Mouse (Mus musculus) forebrain, embryonic 13.5 days (tissue): ENCODE data around the gene Gria3. TPM values are rescaled to one million over a fixed set of nuclear protein-coding genes. Genes with fewer than 3 reads are reported as not detected.

Source experiments
- ATAC-seq: fragments of 200-750 bp; cut with Nextera tagmentation; 2 replicates; pipeline ENCODE4 v1.8.0; 2017
- H3K27ac ChIP-seq: fragments of 300-500 bp; sonication (generic); 2 replicates; pipeline ENCODE4 v1.5.1; 2015; ENCODE audit warnings: inconsistent platforms, mild to moderate bottlenecking, moderate library complexity
- H3K27me3 ChIP-seq: fragments of 300-500 bp; sonication (generic); 2 replicates; pipeline ENCODE4 v1.6.1; 2015; ENCODE audit warnings: mild to moderate bottlenecking, inconsistent platforms
- H3K36me3 ChIP-seq: fragments of 300-500 bp; sonication (generic); 2 replicates; pipeline ENCODE4 v1.6.1; 2015; ENCODE audit warnings: mild to moderate bottlenecking, inconsistent platforms; ENCODE audit not compliant: poor library complexity, severe bottlenecking
- H3K4me1 ChIP-seq: fragments of 300-500 bp; sonication (generic); 2 replicates; pipeline ENCODE4 v1.6.1; 2015; ENCODE audit warnings: inconsistent platforms
- H3K4me2 ChIP-seq: fragments of 300-500 bp; sonication (generic); 2 replicates; pipeline ENCODE4 v1.6.1; 2015; ENCODE audit warnings: inconsistent platforms, mild to moderate bottlenecking, moderate library complexity
- H3K4me3 ChIP-seq: fragments of 300-500 bp; sonication (generic); 2 replicates; pipeline ENCODE4 v1.5.1; 2015; ENCODE audit warnings: mild to moderate bottlenecking, inconsistent platforms
- H3K9ac ChIP-seq: fragments of 300-500 bp; sonication (generic); 2 replicates; pipeline ENCODE4 v1.6.1; 2015; ENCODE audit warnings: mild to moderate bottlenecking, inconsistent platforms
- H3K9me3 ChIP-seq: fragments of 300-500 bp; sonication (generic); replicated peaks from 2 replicates; pipeline ENCODE4 v1.6.1; 2016; ENCODE audit warnings: inconsistent platforms
- WGBS: fragments of 180-500 bp; shearing (Covaris S2); methylation state at CpG from one replicate; pipeline ENCODE4 v1.1.7; 2015; 5-methylcytosine and 5-hydroxymethylcytosine counted together
- polyA plus RNA-seq: library from polyadenylated mRNA; unstranded; fragments of >200 nt; fragmentation: Nextera tagmentation; extraction: Ambion mirVana; gene quantifications from 2 replicates; pipeline ENCODE4 v1.2.1, GENCODE M21; 2015

Gria3 gene
- polyA plus RNA-seq, 1 experiment from 2014 or later: 6.9 TPM

DNA sequence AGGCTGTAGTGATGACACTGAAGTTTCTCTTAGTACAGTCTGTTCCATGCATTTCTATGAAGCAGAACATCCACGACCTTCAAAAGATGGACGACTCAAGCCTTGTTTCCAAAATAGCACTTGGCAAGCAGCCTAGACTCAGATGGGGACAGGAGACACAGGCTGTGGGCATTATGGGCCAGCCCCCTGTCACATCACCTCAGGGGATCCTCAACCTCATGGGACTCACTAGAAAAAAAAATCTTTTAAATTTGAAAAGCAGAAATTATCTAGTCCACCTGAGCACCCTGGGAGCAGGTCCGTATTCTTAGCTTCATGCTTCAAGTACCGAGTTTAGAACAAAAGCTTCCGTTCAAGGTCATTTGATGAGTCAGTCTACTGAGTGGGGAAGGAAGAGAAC is 38.2 kb downstream of the Gria3 start:
- no peak overlapping the region for H3K27ac ChIP-seq
- H3K9ac ChIP-seq: no peak overlapping the region
- H3K4me3 ChIP-seq: no peak overlapping the region
- no peaks in the 10 kb centered on the region for H3K36me3 ChIP-seq
- WGBS: 90% methylated on average over 5 of the region's 5 CpGs
- no peak for ATAC-seq
- H3K27me3 ChIP-seq: no peaks in the 10 kb centered on the region
- no peaks in the 10 kb centered on the region for H3K9me3 ChIP-seq
- no peaks in the 10 kb centered on the region for H3K4me1 ChIP-seq
- H3K4me2 ChIP-seq: no peak overlapping the region

DNA sequence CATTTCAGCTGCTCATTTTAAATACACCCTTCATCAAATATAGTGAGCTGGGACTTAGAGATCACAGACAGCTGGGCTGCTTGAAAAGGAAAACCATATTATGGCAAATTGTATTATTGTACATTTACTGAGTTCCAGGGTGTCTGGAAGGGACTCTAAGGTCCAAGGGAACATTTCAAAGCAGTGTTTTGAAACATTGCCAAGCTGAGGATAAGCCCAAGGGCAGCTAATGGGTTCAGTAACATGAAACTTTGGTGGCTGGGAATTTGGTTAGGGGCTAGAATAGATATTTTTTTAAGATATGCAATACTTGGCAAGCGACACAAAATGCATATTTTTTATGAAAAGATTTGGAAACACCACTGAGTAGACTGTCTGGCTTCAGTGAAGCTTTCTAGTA is 48.2 kb downstream of the Gria3 start:
- WGBS: 65% methylated on average over 1 of the region's 1 CpGs

DNA sequence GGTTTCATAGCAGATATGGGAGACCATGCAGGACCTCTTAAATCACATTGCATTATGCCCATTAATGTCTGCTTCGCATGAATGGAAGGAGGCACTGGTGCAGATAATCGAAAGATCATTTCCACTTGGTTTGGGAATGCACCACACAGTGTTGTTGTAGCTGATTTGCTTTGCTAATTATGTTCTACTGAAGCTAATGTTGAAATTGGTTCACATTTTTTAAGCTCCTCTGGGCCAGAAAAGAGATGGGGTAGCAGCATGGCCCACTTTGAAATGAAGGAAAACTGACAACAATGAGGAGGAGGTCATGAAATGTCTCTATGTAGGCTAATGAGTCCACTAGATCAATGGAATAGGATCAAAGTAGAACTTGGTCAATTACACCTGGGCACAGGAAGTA is 76.8 kb downstream of the Gria3 start:
- no peaks in the 10 kb centered on the region for H3K27me3 ChIP-seq
- H3K9me3 ChIP-seq: no peaks in the 10 kb centered on the region
- WGBS: 70% methylated on average over 2 of the region's 2 CpGs
- no peak overlapping the region for H3K9ac ChIP-seq
- H3K4me3 ChIP-seq: no peak overlapping the region
- ATAC-seq: no peak
- no peak overlapping the region for H3K27ac ChIP-seq
- H3K36me3 ChIP-seq: no peaks in the 10 kb centered on the region
- H3K4me2 ChIP-seq: no peak overlapping the region
- H3K4me1 ChIP-seq: no peaks in the 10 kb centered on the region

More for the DNA sequence above, 48.2 kb downstream of the Gria3 start:
- H3K27me3 ChIP-seq: no peaks in the 10 kb centered on the region
- no peaks in the 10 kb centered on the region for H3K36me3 ChIP-seq
- H3K27ac ChIP-seq: no peak overlapping the region
- no peak overlapping the region for H3K4me2 ChIP-seq
- H3K4me3 ChIP-seq: no peak overlapping the region
- H3K4me1 ChIP-seq: no peaks in the 10 kb centered on the region
- no peak for ATAC-seq
- no peak overlapping the region for H3K9ac ChIP-seq
- H3K9me3 ChIP-seq: no peaks in the 10 kb centered on the region

DNA sequence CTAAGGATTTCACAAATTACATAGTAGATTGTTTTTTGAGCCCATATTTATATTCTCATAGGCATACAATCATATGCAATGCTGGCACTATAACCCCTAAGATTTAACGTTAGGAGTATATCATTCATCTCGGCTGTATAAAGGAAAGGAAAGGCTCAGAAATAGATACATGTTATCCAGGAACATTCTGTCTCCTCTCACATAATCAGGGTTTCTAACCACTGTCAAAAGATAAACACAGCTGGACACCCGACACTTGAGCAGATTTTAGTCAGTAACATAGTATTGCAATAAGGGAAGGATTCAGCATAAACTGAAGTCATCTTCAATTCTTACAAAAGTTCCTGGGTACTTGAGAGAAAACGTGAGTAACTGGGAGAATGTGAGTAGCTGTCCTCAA is 95.9 kb downstream of the Gria3 start:
- Histone ChIP-seq H3K27ac (no peak overlapping the region), H3K4me3 (no peak overlapping the region), H3K9me3 (no peaks in the 10 kb centered on the region), H3K4me2 (no peak overlapping the region), H3K36me3 (no peaks in the 10 kb centered on the region), H3K4me1 (no peaks in the 10 kb centered on the region), H3K27me3 (no peaks in the 10 kb centered on the region), H3K9ac (no peak overlapping the region)
- no peak for ATAC-seq
- WGBS: 79% methylated on average over 4 of the region's 4 CpGs

DNA sequence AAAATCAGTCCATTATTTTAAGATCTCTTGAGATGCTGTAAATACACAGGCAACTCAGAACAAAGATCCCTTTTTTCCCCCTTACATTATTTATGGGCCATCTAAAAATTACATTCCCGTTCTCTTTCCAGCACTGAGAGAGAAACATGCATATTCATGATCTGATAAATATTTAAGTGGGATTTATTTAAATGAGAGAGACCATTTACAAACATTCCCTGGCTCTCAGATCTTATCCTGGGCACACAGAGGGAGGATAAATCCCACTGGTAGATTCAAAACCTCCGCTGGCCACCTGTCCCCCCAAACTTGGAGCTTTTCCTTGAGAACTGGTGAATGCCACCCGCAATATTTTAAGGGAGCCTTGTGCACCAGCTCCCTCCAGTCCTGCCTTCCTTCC is 104.7 kb downstream of the Gria3 start:
- H3K9ac ChIP-seq: no peak overlapping the region
- peak; percentile 80 for ATAC-seq
- no peaks in the 10 kb centered on the region for H3K36me3 ChIP-seq
- H3K4me1 ChIP-seq: no peaks in the 10 kb centered on the region
- H3K9me3 ChIP-seq: no peaks in the 10 kb centered on the region
- H3K4me2 ChIP-seq: no peak overlapping the region
- no peaks in the 10 kb centered on the region for H3K27me3 ChIP-seq
- no peak overlapping the region for H3K4me3 ChIP-seq
- WGBS: 51% methylated on average over 3 of the region's 3 CpGs
- H3K27ac ChIP-seq: no peak overlapping the region

DNA sequence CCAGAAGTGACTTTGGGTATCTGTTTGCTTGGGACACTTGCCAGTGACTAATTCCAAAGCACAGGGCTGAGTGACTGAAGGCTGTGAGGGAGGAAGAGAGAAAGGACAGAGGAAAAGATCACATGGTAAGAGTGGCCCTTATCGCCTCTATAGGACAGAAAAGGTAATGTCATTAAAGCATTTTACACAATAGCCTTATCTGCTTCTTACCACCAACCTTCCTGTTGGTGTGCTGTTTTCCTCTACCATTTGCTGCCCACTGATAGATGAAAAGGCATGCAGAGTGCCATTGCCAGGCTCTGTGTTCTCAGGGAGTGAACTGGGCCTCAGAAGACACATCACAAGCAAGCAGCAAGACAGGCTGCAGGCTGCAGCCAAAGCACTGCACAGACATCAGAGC is 107.3 kb downstream of the Gria3 start:
- no peaks in the 10 kb centered on the region for H3K36me3 ChIP-seq
- no peak overlapping the region for H3K4me3 ChIP-seq
- H3K4me2 ChIP-seq: no peak overlapping the region
- no peaks in the 10 kb centered on the region for H3K9me3 ChIP-seq
- 95% methylated on average over 1 of the region's 1 CpGs for WGBS
- no peak; the same call in 1 of the 2 replicates for ATAC-seq
- no peak overlapping the region for H3K27ac ChIP-seq
- no peak overlapping the region for H3K9ac ChIP-seq
- no peaks in the 10 kb centered on the region for H3K27me3 ChIP-seq
- H3K4me1 ChIP-seq: no peaks in the 10 kb centered on the region

DNA sequence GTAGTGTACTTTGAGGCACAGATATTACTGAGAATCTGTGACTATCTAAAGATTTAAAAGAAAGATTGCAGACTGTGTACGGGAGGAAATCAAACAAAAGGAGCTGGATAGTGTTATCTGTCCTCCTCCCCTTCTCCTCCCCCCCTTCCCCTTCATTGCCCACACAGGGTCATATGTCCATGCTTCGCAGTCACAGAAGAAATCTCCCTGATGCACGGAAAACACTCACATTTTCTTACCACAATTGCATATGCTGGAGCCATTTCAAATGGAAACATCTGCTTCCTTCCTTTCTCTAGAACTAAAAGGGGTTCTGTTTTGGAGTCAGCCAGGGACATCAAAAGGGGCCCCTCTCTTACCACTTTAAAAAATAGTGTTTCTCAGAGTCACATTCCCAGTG is 114.3 kb downstream of the Gria3 start:
- Histone ChIP-seq H3K9ac (no peak overlapping the region), H3K4me1 (no peaks in the 10 kb centered on the region), H3K36me3 (no peaks in the 10 kb centered on the region), H3K4me2 (no peak overlapping the region), H3K9me3 (no peaks in the 10 kb centered on the region), H3K27ac (no peak overlapping the region), H3K27me3 (no peaks in the 10 kb centered on the region), H3K4me3 (no peak overlapping the region)
- WGBS: 81% methylated on average over 3 of the region's 3 CpGs
- no peak for ATAC-seq

DNA sequence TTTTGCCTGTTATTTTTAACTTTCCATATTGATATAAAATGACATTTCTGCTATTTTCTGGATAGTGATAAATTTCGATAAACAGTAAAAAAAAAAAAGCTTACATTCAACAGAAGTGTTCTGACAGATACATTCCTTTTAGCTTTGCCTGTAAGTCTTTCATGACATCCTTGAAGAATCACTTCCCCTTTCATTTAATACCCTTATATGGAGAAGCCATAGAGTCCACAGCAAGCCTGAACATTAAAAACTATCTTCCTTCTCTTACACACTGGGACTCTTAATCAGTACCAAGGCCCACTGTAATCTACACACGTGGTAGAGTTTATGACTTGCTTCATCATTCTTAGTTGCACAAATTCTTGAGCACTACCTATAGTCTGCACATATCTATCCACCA is 131.9 kb downstream of the Gria3 start:
- no peak overlapping the region for H3K4me3 ChIP-seq
- WGBS: 79% methylated on average over 2 of the region's 2 CpGs
- ATAC-seq: no peak

DNA sequence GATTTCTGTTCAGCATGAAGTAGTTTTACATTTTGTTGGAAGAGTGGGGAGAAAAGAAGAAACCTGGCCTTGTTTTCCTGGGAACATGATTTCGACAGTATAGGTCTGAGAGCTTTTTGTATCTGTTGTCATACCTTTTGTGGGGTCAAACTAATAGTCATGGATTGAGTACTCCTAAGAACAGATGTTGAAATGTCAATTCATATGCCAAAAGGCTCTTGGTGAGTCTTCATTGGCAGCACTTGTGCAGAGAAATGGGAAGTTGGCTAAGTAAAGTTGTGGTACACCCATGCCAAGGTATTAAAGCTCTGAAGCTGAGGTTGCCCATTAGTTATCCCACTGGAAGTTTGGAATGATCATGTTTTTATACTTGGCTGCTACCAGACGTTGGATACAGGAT is 135.2 kb downstream of the Gria3 start:
- Histone ChIP-seq H3K9me3 (no peaks in the 10 kb centered on the region), H3K36me3 (no peaks in the 10 kb centered on the region), H3K27me3 (no peaks in the 10 kb centered on the region), H3K4me1 (no peaks in the 10 kb centered on the region), H3K9ac (no peak overlapping the region), H3K4me3 (no peak overlapping the region), H3K27ac (no peak overlapping the region), H3K4me2 (no peak overlapping the region)
- no peak for ATAC-seq
- WGBS: 82% methylated on average over 2 of the region's 2 CpGs

More for the DNA sequence above, 131.9 kb downstream of the Gria3 start:
- Histone ChIP-seq H3K4me2 (no peak overlapping the region), H3K27ac (no peak overlapping the region), H3K36me3 (no peaks in the 10 kb centered on the region), H3K9me3 (no peaks in the 10 kb centered on the region), H3K4me1 (no peaks in the 10 kb centered on the region), H3K9ac (no peak overlapping the region), H3K27me3 (no peaks in the 10 kb centered on the region)

DNA sequence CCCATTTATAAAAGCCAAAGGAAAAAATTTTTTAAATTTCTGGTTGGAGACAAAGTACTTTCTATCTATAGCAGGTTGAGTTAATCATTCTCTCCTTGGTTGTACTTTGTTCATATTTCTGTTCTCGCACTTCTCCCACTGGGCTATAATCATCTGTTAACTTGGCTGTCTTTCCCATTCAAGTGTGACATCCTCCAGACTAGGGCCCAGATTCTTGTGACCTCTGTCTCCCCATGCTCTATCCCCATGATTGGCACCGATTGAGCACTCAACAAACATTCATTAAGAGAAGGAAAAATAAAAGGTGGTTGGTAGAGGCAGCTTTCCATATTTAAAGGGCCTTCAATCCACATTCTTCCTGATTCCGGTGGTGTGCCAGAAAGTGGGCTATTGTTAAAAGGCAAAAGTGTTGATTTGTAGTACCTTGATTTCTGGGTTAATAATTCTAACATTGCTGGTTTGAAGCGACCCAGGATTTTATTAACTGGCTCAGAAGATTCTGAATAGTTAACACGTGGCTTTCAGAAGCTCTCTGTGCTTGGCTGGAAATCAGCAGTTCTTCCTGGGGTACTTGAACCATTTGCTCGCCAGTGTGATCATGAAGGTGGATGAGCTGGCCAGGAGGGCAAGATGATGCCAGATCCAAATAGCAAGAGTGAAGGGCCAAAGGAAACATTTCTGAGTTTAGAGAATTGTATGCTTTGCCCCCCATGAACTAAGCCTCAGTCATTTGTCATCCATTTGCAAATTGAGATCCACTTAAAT is 161.8 kb downstream of the Gria3 start:
- no peak overlapping the region for H3K4me2 ChIP-seq
- no peak for ATAC-seq
- WGBS: 74% methylated on average over 6 of the region's 6 CpGs

DNA sequence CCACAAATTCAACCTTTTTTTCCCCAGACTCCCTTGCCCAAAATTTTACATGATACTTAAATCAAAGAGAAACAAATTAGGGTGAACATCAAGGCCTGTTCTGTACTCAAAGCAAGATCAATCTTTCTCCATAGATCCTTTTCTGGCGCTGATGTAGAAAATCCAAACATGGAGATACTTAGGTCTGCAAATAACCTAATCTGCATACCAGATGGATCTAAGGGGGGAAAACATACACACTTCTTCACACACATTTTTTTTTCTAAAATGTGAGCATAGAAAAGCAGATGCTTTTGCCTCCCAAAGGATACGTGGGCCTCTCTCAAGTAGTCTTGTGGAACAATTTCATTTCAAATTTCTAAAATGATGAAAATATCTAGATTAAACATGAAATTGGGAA is 164.2 kb downstream of the Gria3 start:
- Histone ChIP-seq H3K9ac (no peak overlapping the region), H3K36me3 (no peaks in the 10 kb centered on the region), H3K27ac (no peak overlapping the region), H3K4me2 (no peak overlapping the region), H3K9me3 (no peaks in the 10 kb centered on the region), H3K27me3 (no peaks in the 10 kb centered on the region), H3K4me1 (no peaks in the 10 kb centered on the region), H3K4me3 (no peak overlapping the region)
- WGBS: 72% methylated on average over 2 of the region's 2 CpGs
- no peak for ATAC-seq

More for the DNA sequence above, 161.8 kb downstream of the Gria3 start:
- Histone ChIP-seq H3K9me3 (no peaks in the 10 kb centered on the region), H3K27ac (no peak overlapping the region), H3K36me3 (no peaks in the 10 kb centered on the region), H3K4me3 (no peak overlapping the region), H3K4me1 (no peaks in the 10 kb centered on the region), H3K27me3 (no peaks in the 10 kb centered on the region), H3K9ac (no peak overlapping the region)

DNA sequence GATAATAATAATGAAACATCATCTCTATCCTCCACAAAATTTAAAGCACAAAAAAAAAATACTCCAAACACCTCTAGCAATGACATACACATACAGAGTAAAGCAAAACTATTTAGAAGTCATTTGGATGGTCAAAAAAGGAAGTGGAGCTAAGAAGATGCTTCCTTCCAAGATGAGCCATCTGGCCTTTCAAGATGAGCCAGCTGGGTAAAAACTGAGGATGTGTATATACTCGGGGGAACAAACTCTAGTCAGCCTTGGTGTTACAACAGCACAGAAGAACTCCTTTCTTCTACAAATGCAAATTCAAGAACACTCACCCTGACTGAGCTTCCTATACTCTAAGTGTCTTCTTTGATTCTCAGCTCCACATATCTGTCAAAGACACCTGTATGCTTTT is 172.4 kb downstream of the Gria3 start:
- no peaks in the 10 kb centered on the region for H3K4me1 ChIP-seq
- no peaks in the 10 kb centered on the region for H3K36me3 ChIP-seq
- no peak overlapping the region for H3K27ac ChIP-seq
- no peaks in the 10 kb centered on the region for H3K27me3 ChIP-seq
- ATAC-seq: no peak
- no peak overlapping the region for H3K4me2 ChIP-seq
- no peaks in the 10 kb centered on the region for H3K9me3 ChIP-seq
- 73% methylated on average over 1 of the region's 1 CpGs for WGBS
- H3K9ac ChIP-seq: no peak overlapping the region
- H3K4me3 ChIP-seq: no peak overlapping the region

DNA sequence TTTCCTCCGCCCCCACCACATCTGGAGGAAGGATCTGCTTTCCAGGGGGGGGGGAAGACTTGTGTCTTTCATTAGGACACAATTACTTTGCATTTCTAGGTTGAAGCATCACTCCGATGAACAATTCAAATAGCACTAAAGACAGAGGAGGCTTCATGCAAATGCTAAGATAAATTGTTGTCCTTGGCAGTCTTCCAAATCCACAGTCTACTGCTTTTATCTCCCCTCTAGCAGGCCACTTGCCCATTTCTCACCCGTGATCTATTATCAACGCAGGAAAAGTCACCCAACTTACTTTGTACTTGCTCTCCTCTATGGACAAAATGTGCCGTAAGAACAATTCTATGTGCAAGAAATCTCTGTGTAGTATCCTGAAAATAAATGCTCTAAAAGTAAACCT is 178.1 kb downstream of the Gria3 start:
- no peak for ATAC-seq
- Histone ChIP-seq H3K4me2 (no peak overlapping the region), H3K36me3 (no peaks in the 10 kb centered on the region), H3K27me3 (no peaks in the 10 kb centered on the region), H3K9ac (no peak overlapping the region), H3K27ac (no peak overlapping the region), H3K4me3 (no peak overlapping the region), H3K9me3 (no peaks in the 10 kb centered on the region), H3K4me1 (no peaks in the 10 kb centered on the region)
- 61% methylated on average over 5 of the region's 5 CpGs for WGBS
